Mouse (Mus musculus) liver, postnatal 0 days (tissue): ENCODE results near the gene Ifitm3.

ENCODE experiments used
- CTCF ChIP-seq: sonication (generic); IDR thresholded peaks from 2 replicates; pipeline ENCODE4 v1.5.1; 2016; ENCODE audit warnings: antibody characterized with exemption, low read depth
- EP300 ChIP-seq: IDR thresholded peaks from 2 replicates; pipeline ENCODE4 v1.6.1; 2016; ENCODE audit warnings: antibody characterized with exemption, low read depth, mild to moderate bottlenecking

DNA sequence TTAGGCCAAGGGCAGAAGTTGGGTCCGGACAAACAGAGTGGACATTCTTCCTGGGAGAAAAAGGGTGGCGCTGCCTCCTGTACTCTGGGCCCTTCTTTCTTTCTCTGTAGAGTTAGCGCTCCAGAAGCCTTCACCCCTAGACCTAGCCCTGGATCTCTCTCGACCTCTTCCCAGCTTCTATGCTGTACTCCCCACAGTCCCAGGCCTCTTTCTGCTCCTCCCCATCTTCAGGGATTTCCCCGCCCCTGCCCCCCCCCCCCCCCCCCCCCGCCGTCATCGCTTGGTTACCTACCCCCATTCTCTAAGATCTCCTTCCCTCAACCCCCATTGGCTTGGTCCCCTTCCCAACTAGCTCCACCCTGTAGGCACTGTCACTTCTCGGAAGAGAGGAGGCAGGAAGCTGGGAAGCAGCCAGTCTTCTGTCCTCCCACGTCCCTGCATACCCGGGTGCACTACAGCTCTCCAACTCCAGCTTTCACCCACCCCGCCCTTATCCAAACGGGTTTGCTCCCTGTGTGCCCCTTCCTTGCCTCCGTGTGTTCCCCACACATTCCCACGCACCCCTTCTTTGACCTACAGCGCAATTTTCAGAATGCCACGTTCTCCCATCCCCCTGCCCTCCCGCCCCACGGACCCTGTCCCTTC, 37.1 kb upstream of the Ifitm3 start:
- TF ChIP-seq CTCF (no peak), EP300 (no peak; the same call in 1 of the 2 replicates)
